Mouse (Mus musculus) heart, embryonic 12.5 days (tissue): ENCODE measurements at regions not wholly inside any gene's neighbourhood (a gene's known extent, or its start where the extent isn't known, plus 50 kb on each side); places are given as distances from the start of the nearest gene placed in this dataset.

Experiments used
- ATAC-seq: fragments of 200-750 bp; cut with Nextera tagmentation; 2 replicates; pipeline ENCODE4 v1.8.0; 2017; ENCODE audit warnings: moderate TSS enrichment, moderate library complexity; ENCODE audit not compliant: insufficient number of reproducible peaks, low FRiP score
- H3K27ac ChIP-seq: fragments of 300-500 bp; sonication (generic); 2 replicates; pipeline ENCODE4 v1.5.1; 2016; ENCODE audit warnings: mild to moderate bottlenecking, moderate library complexity; ENCODE audit not compliant: poor library complexity, severe bottlenecking
- H3K27me3 ChIP-seq: fragments of 300-500 bp; sonication (generic); replicated peaks from 2 replicates; pipeline ENCODE4 v1.6.1; 2016; ENCODE audit warnings: mild to moderate bottlenecking, moderate library complexity
- H3K36me3 ChIP-seq: fragments of 300-500 bp; sonication (generic); 2 replicates; pipeline ENCODE4 v1.6.1; 2016; ENCODE audit warnings: mild to moderate bottlenecking, moderate library complexity
- H3K4me1 ChIP-seq: fragments of 300-500 bp; sonication (generic); replicated peaks from 2 replicates; pipeline ENCODE4 v1.6.1; 2016; ENCODE audit warnings: mild to moderate bottlenecking
- H3K4me2 ChIP-seq: fragments of 300-500 bp; sonication (generic); 2 replicates; pipeline ENCODE4 v1.6.1; 2016; ENCODE audit warnings: mild to moderate bottlenecking, moderate library complexity
- H3K4me3 ChIP-seq: fragments of 300-500 bp; sonication (generic); 2 replicates; pipeline ENCODE4 v1.5.1; 2016; ENCODE audit warnings: mild to moderate bottlenecking
- H3K9ac ChIP-seq: fragments of 300-500 bp; sonication (generic); 2 replicates; pipeline ENCODE4 v1.6.1; 2016; ENCODE audit warnings: mild to moderate bottlenecking, moderate library complexity
- H3K9me3 ChIP-seq: fragments of 300-500 bp; sonication (generic); replicated peaks from 2 replicates; pipeline ENCODE4 v1.6.1; 2016; ENCODE audit warnings: mild to moderate bottlenecking, moderate library complexity
- WGBS: fragments of 180-500 bp; shearing (Covaris S2); methylation state at CpG from one replicate; pipeline ENCODE4 v1.1.7; 2016; 5-methylcytosine and 5-hydroxymethylcytosine counted together

- no peaks in the 10 kb centered on the region for H3K9me3 ChIP-seq
- H3K4me3 ChIP-seq = no peak overlapping the region
- WGBS = 83% methylated on average over 1 of the region's 1 CpGs
- ATAC-seq = no peak
- no peak overlapping the region for H3K9ac ChIP-seq
- no peaks in the 10 kb centered on the region for H3K4me1 ChIP-seq
- H3K27ac ChIP-seq = no peak overlapping the region
- H3K27me3 ChIP-seq = no peaks in the 10 kb centered on the region; the same call in 1 of the 2 replicates
- H3K36me3 ChIP-seq = no peaks in the 10 kb centered on the region
- no peak overlapping the region for H3K4me2 ChIP-seq
These were observed 98.6 kb upstream of the Lgalsl start for GRCm38 (mm10) chr11:20929426-20929825.

- H3K9ac ChIP-seq = no peak overlapping the region
- no peak overlapping the region for H3K4me2 ChIP-seq
- 57% methylated on average over 2 of the region's 2 CpGs for WGBS
- no peaks in the 10 kb centered on the region for H3K9me3 ChIP-seq
- H3K27ac ChIP-seq = no peak overlapping the region
- H3K4me1 ChIP-seq = no peaks in the 10 kb centered on the region
- no peaks in the 10 kb centered on the region; the same call in 1 of the 2 replicates for H3K27me3 ChIP-seq
- no peak overlapping the region for H3K4me3 ChIP-seq
- ATAC-seq = no peak
- H3K36me3 ChIP-seq = no peaks in the 10 kb centered on the region
These were observed 99.2 kb upstream of the Lgalsl start for GRCm38 (mm10) chr11:20930045-20930444.

GRCm38 (mm10) chr11:20930573-20930972, 99.7 kb upstream of the Lgalsl start:
- no peaks in the 10 kb centered on the region; the same call in 1 of the 2 replicates for H3K27me3 ChIP-seq
- H3K9ac ChIP-seq = no peak overlapping the region
- no peaks in the 10 kb centered on the region for H3K36me3 ChIP-seq
- 88% methylated on average over 5 of the region's 5 CpGs for WGBS
- no peaks in the 10 kb centered on the region for H3K4me1 ChIP-seq
- no peaks in the 10 kb centered on the region for H3K9me3 ChIP-seq
- no peak overlapping the region for H3K4me2 ChIP-seq
- no peak overlapping the region for H3K27ac ChIP-seq
- no peak for ATAC-seq
- no peak overlapping the region for H3K4me3 ChIP-seq

GRCm38 (mm10) chr11:20934191-20935062, 103.6 kb upstream of the Lgalsl start:
- Histone ChIP-seq H3K4me2 (no peak overlapping the region), H3K27ac (no peak overlapping the region), H3K9me3 (no peaks in the 10 kb centered on the region), H3K27me3 (no peaks in the 10 kb centered on the region), H3K4me1 (no peaks in the 10 kb centered on the region), H3K4me3 (no peak overlapping the region), H3K9ac (no peak overlapping the region), H3K36me3 (no peaks in the 10 kb centered on the region)
- WGBS = 55% methylated on average over 2 of the region's 2 CpGs
- no peak for ATAC-seq

- Histone ChIP-seq H3K4me2 (no peak overlapping the region), H3K27me3 (no peaks in the 10 kb centered on the region), H3K27ac (no peak overlapping the region), H3K4me1 (no peaks in the 10 kb centered on the region), H3K9ac (no peak overlapping the region), H3K4me3 (no peak overlapping the region), H3K9me3 (no peaks in the 10 kb centered on the region), H3K36me3 (no peaks in the 10 kb centered on the region)
- no peak for ATAC-seq
These were observed 104.2 kb upstream of the Lgalsl start for GRCm38 (mm10) chr11:20935063-20935370.

GRCm38 (mm10) chr11:20935910-20936309, 105.1 kb upstream of the Lgalsl start:
- no peak for ATAC-seq
- Histone ChIP-seq H3K9ac (no peak overlapping the region), H3K27ac (no peak overlapping the region), H3K9me3 (no peaks in the 10 kb centered on the region), H3K27me3 (no peaks in the 10 kb centered on the region), H3K36me3 (no peaks in the 10 kb centered on the region), H3K4me2 (no peak overlapping the region), H3K4me3 (no peak overlapping the region), H3K4me1 (no peaks in the 10 kb centered on the region)
- WGBS = 90% methylated on average over 2 of the region's 2 CpGs

- no peak for ATAC-seq
- Histone ChIP-seq H3K4me2 (no peak overlapping the region), H3K27me3 (no peaks in the 10 kb centered on the region), H3K27ac (no peak overlapping the region), H3K4me3 (no peak overlapping the region), H3K4me1 (no peaks in the 10 kb centered on the region), H3K9ac (no peak overlapping the region), H3K36me3 (no peaks in the 10 kb centered on the region), H3K9me3 (no peaks in the 10 kb centered on the region)
- WGBS = 78% methylated on average over 1 of the region's 1 CpGs
These were observed 106.1 kb upstream of the Lgalsl start for GRCm38 (mm10) chr11:20936996-20937395.

GRCm38 (mm10) chr11:20937942-20938341, 107.1 kb upstream of the Lgalsl start:
- Histone ChIP-seq H3K9me3 (no peaks in the 10 kb centered on the region), H3K36me3 (no peaks in the 10 kb centered on the region), H3K4me3 (no peak overlapping the region), H3K9ac (no peak overlapping the region), H3K4me2 (no peak overlapping the region), H3K4me1 (no peaks in the 10 kb centered on the region), H3K27me3 (no peaks in the 10 kb centered on the region), H3K27ac (no peak overlapping the region)
- 81% methylated on average over 4 of the region's 4 CpGs for WGBS
- no peak for ATAC-seq

GRCm38 (mm10) chr11:20939644-20940043, 108.8 kb upstream of the Lgalsl start:
- Histone ChIP-seq H3K27ac (no peak overlapping the region), H3K4me1 (no peaks in the 10 kb centered on the region), H3K36me3 (no peaks in the 10 kb centered on the region), H3K4me3 (no peak overlapping the region), H3K9ac (no peak overlapping the region), H3K9me3 (no peaks in the 10 kb centered on the region), H3K4me2 (no peak overlapping the region), H3K27me3 (no peaks in the 10 kb centered on the region)
- WGBS = 75% methylated on average over 4 of the region's 4 CpGs
- ATAC-seq = no peak

GRCm38 (mm10) chr11:20941546-20941945, 110.7 kb upstream of the Lgalsl start:
- no peaks in the 10 kb centered on the region for H3K9me3 ChIP-seq
- H3K4me3 ChIP-seq = no peak overlapping the region
- no peaks in the 10 kb centered on the region for H3K36me3 ChIP-seq
- 60% methylated on average over 4 of the region's 4 CpGs for WGBS
- no peaks in the 10 kb centered on the region for H3K27me3 ChIP-seq
- H3K27ac ChIP-seq = no peak overlapping the region
- no peaks in the 10 kb centered on the region for H3K4me1 ChIP-seq
- no peak overlapping the region for H3K9ac ChIP-seq
- no peak overlapping the region for H3K4me2 ChIP-seq
- ATAC-seq = no peak

GRCm38 (mm10) chr11:20955561-20955960, 124.7 kb upstream of the Lgalsl start:
- Histone ChIP-seq H3K9ac (no peak overlapping the region), H3K27me3 (no peaks in the 10 kb centered on the region), H3K4me3 (no peak overlapping the region), H3K36me3 (no peaks in the 10 kb centered on the region), H3K4me1 (peaks cover 25% of the 10 kb centered on the region), H3K9me3 (no peaks in the 10 kb centered on the region), H3K27ac (no peak overlapping the region), H3K4me2 (no peak overlapping the region)
- no peak for ATAC-seq
- 52% methylated on average over 8 of the region's 8 CpGs for WGBS

- 0 out of 2 replicates have a peak, but pooled peaks have one; percentile 13 for ATAC-seq
- 24% methylated on average over 2 of the region's 2 CpGs for WGBS
- Histone ChIP-seq H3K36me3 (no peaks in the 10 kb centered on the region), H3K9me3 (no peaks in the 10 kb centered on the region), H3K9ac (no peak overlapping the region), H3K4me3 (no peak overlapping the region), H3K4me1 (peaks cover 25% of the 10 kb centered on the region), H3K27ac (peak overlapping the region; percentile 48; the same call in 1 of the 2 replicates), H3K27me3 (no peaks in the 10 kb centered on the region), H3K4me2 (peak overlapping the region; percentile 2; the same call in 1 of the 2 replicates)
These were observed 126.9 kb upstream of the Lgalsl start for GRCm38 (mm10) chr11:20957766-20958165.
